Comparison of ENCODE assay signal across 9 mouse cellular contexts in the genomic region with DNA sequence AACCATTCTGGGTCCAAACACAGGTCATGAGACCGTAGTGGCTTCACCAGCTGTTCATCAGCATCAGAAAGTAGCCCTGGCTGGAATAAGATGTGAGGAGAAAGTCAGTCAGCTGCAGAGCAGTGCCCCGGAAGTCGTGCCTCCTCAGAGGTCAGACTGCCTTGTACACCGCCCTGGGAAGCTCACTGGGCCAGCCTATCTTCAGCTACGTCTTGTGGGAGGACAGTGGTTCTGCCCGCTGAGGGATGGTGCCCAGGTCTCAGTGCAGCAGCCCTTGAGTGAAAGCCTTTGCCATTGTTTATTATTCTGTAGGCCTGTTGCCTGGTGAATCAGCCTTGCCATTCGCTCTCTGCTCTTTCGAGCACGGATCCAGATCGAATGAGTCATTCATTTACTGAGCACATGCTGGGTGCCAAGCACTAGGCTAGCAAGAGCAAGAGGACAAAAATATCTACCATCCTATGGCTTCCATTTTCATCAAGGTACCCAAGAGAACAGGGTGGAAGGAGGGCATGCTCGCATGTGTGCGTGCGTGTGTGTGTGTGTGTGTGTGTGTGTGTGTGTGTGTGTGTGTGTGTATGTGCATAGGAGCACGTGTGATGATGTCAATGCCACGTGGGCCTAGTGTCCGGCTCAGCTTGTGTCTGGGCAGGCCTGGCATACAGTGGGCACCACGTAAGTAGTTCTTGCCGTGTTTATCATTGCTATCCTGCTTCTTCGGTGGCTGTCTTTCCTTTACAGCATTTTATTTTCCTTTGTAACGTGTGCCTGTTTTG.
DNase-seq lines count a peak whose midpoint lies in the region; ATAC-seq and TF ChIP-seq lines count a peak whose summit lies in the region.
"Had no signal": no experiment of that assay in that cellular context is flagged by ENCODE, and none has a peak within 500 bp of the region (broad histone marks: within the 10 kb centered on the region; RNA-seq: fewer than 3 reads in every experiment).

No protein-coding gene starts in this region.

- peaks cover 17% of the 10 kb centered on the region for H3K4me1 ChIP-seq in embryonic fibroblast, embryonic 13.5 days (ENCODE audit: control insufficient read depth, insufficient read depth, low read length)
- H3K4me1 ChIP-seq in liver, embryonic 12.5 days, result peaks cover 86% of the 10 kb centered on the region
- H3K4me1 ChIP-seq in midbrain, embryonic 16.5 days (ENCODE audit: control insufficient read depth, insufficient read depth, low read length), result no peaks in the 10 kb centered on the region

- H3K27me3 ChIP-seq in liver, embryonic 12.5 days (replicated peaks), result no peaks in the 10 kb centered on the region
- H3K27me3 ChIP-seq in midbrain, embryonic 16.5 days (ENCODE audit: control insufficient read depth, insufficient read depth, low read depth, low read length), result no peaks in the 10 kb centered on the region

- H3K27ac ChIP-seq in embryonic fibroblast, embryonic 13.5 days (ENCODE audit: insufficient read depth, low read length), result peak overlapping the region; percentile 1; the same call in 1 of the 2 replicates
- peak overlapping the region; percentile 57 for H3K27ac ChIP-seq in liver, embryonic 12.5 days
- H3K27ac ChIP-seq in midbrain, embryonic 16.5 days (ENCODE audit: low read length), result no peak overlapping the region

- peak; percentile 45 to 46 for DNase-seq in frontal cortex, postnatal 36 days (ENCODE audit: low spot score in 2 of 2)
- DNase-seq in frontal cortex, postnatal 25 days (ENCODE audit: low spot score in 2 of 2), result no peak
- DNase-seq in right cerebral cortex, adult 2 months (ENCODE audit: low spot score in 2 of 2), result peak; percentile 44 to 55
- DNase-seq in right cerebral cortex, postnatal 14 days, result no peak

- peaks cover 18% of the 10 kb centered on the region; the same call in 1 of the 2 replicates for H3K36me3 ChIP-seq in liver, embryonic 12.5 days
- H3K36me3 ChIP-seq in midbrain, embryonic 16.5 days (ENCODE audit: control insufficient read depth, insufficient read depth, low read length), result no peaks in the 10 kb centered on the region

- 0 out of 2 replicates have a peak overlapping the region, but pooled peaks have one; percentile 22 for H3K9ac ChIP-seq in liver, embryonic 12.5 days
- no peak overlapping the region for H3K9ac ChIP-seq in midbrain, embryonic 16.5 days (ENCODE audit: low read depth, low read length)

- no peak for TF ChIP-seq POLR2A in embryonic fibroblast, embryonic 13.5 days (IDR thresholded peaks at IDR 0.05; ENCODE audit: low read depth, low read length)

- peak overlapping the region; percentile 27 for H3K4me2 ChIP-seq in liver, embryonic 12.5 days
- H3K4me2 ChIP-seq in midbrain, embryonic 16.5 days (ENCODE audit: low read length), result no peak overlapping the region

- 78% methylated on average over 20 of the region's 20 CpGs for WGBS in liver, embryonic 12.5 days (ENCODE audit: insufficient replicate concordance)
- 86% methylated on average over 20 of the region's 20 CpGs for WGBS in midbrain, embryonic 16.5 days

- ATAC-seq in liver, embryonic 12.5 days, result no peak; the same call in 1 of the 2 replicates
- ATAC-seq in midbrain, embryonic 16.5 days, result no peak
- no peak for ATAC-seq in monocyte, adult 5-6 weeks (replicated peaks; ENCODE audit: insufficient number of reproducible peaks, low FRiP score, low TSS enrichment, poor library complexity, severe bottlenecking)

- no peaks in the 10 kb centered on the region for H3K9me3 ChIP-seq in liver, embryonic 12.5 days (replicated peaks)
- H3K9me3 ChIP-seq in midbrain, embryonic 16.5 days (replicated peaks; ENCODE audit: control insufficient read depth, low read length, poor library complexity, severe bottlenecking), result no peaks in the 10 kb centered on the region
- H3K9me3 ChIP-seq: G1E had no signal

- no peak for TF ChIP-seq CTCF in embryonic fibroblast, embryonic 13.5 days (IDR thresholded peaks at IDR 0.05; ENCODE audit: borderline replicate concordance, insufficient read depth, low read length)

- no peak overlapping the region for H3K4me3 ChIP-seq in embryonic fibroblast, embryonic 13.5 days (ENCODE audit: insufficient read depth, low read length)
- H3K4me3 ChIP-seq in liver, embryonic 12.5 days, result no peak overlapping the region
- H3K4me3 ChIP-seq in midbrain, embryonic 16.5 days (ENCODE audit: low read depth, low read length), result no peak overlapping the region

Comparison
In these comparisons a context has a peak if more than half of its experiments do, and no peak if none do; other contexts are left out.
1. DNase-seq: peak in frontal cortex, postnatal 36 days (2 of 2) and right cerebral cortex, adult 2 months (2 of 2); none in frontal cortex, postnatal 25 days (0 of 2) and right cerebral cortex, postnatal 14 days (single experiment).